Mouse (Mus musculus): Measurements from ENCODE around the gene Chrne.

DNA sequence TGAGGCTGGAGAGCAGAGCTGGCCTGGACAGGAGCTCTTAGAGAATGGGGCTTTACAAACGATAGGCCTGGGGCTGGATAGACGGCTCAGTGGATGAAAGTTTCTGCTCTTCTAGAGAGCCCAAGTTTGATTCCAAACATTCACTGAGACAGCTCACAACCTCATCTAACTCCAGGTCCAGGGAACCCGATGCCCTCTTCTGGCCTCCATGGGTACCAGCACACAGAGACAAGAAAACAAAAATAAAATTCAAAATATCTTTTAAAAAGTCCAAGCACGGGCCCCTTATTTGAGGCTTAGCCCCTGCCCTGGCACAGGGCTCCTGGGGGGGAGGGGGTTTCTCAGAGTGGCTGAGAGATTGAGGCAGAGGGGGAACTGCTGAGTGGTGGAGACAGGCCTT is 8.3 kb downstream of the Chrne start:
- TF ChIP-seq CTCF (IDR thresholded peaks at IDR 0.05) (peak; percentile 28), EP300 (IDR thresholded peaks at IDR 0.05) (no peak)
